Mouse (Mus musculus): ENCODE measurements at regions not wholly inside any gene's neighbourhood (a gene's known extent, or its start where the extent isn't known, plus 50 kb on each side); places are given as distances from the start of the nearest gene placed in this dataset.

DNA sequence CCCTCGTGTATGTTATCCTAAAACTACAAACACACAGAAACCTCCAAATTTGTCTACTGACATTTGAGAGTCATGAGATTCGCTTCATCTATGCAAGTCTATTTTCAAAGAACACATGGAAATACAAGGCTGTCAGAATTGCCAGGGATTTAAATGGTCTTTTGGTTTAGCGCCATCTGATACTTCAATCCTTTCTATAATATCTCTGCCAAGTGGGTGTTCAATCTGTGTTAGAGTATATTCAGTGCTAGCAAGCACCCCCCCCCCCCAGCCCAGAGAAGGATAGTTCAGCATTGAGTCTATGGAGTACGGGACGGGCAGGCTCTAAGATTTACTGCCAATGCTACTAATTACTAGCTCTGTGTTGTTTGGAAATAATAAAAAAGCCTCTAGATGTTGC lies 55.5 kb upstream of the Arid5b start:
- intact Hi-C loops (cut with DNase I) = no loop called here

Measured in adrenal gland (tissue).